Mouse (Mus musculus): ENCODE measurements at regions not wholly inside any gene's neighbourhood (a gene's known extent, or its start where the extent isn't known, plus 50 kb on each side); places are given as distances from the start of the nearest gene placed in this dataset.

GRCm38 (mm10) chr15:31729133-31729532, 127.5 kb downstream of the Fam173b start:
- TF ChIP-seq CTCF (conservative IDR thresholded peaks at IDR 0.05; ENCODE audit: insufficient read depth, insufficient read length, low read depth, low read length) (no peak), POLR2A (IDR thresholded peaks at IDR 0.05; ENCODE audit: low read depth, low read length) (no peak)
